Mouse (Mus musculus) B cell, adult 2 months (primary cell): ENCODE results near the gene Ppip5k2.

ENCODE experiments used
- DNase-seq, 2 experiments: peaks; one replicate each; pipeline ENCODE4 v3.0.0; 2022

Ppip5k2 gene

GRCm38 (mm10) chr1:97754392-97754791 lies 15.8 kb downstream of the Ppip5k2 start:
- DNase-seq = no peak

GRCm38 (mm10) chr1:97753216-97753615 lies 17.0 kb downstream of the Ppip5k2 start:
- no peak for DNase-seq

- DNase-seq = no peak
Observed at GRCm38 (mm10) chr1:97748163-97748562, 22.0 kb downstream of the Ppip5k2 start.

GRCm38 (mm10) chr1:97746261-97746660 lies 23.9 kb downstream of the Ppip5k2 start:
- no peak for DNase-seq

GRCm38 (mm10) chr1:97745712-97746111 lies 24.5 kb downstream of the Ppip5k2 start:
- DNase-seq = no peak

- no peak for DNase-seq
Observed at GRCm38 (mm10) chr1:97743063-97743462, 27.1 kb downstream of the Ppip5k2 start.

GRCm38 (mm10) chr1:97729339-97729738 lies 40.9 kb downstream of the Ppip5k2 start:
- DNase-seq = no peak

GRCm38 (mm10) chr1:97726730-97727129 lies 43.5 kb downstream of the Ppip5k2 start:
- DNase-seq = peak; percentile 12 to 13

GRCm38 (mm10) chr1:97718440-97718839 lies 51.8 kb downstream of the Ppip5k2 start:
- DNase-seq = no peak

GRCm38 (mm10) chr1:97714334-97714868 lies 55.8 kb downstream of the Ppip5k2 start:
- DNase-seq = no peak

- no peak for DNase-seq
Observed at GRCm38 (mm10) chr1:97710520-97710919, 59.7 kb downstream of the Ppip5k2 start.

GRCm38 (mm10) chr1:97705389-97705788 lies 64.8 kb downstream of the Ppip5k2 start:
- no peak for DNase-seq

GRCm38 (mm10) chr1:97704646-97705045 lies 65.6 kb downstream of the Ppip5k2 start:
- no peak for DNase-seq

GRCm38 (mm10) chr1:97698956-97699570 lies 71.1 kb downstream of the Ppip5k2 start:
- DNase-seq = no peak

GRCm38 (mm10) chr1:97697273-97697672 lies 72.9 kb downstream of the Ppip5k2 start:
- no peak for DNase-seq

GRCm38 (mm10) chr1:97693825-97694224 lies 76.4 kb downstream of the Ppip5k2 start:
- no peak for DNase-seq

- DNase-seq = peak; percentile 72 to 73
Observed at GRCm38 (mm10) chr1:97688756-97689155, 81.5 kb downstream of the Ppip5k2 start.

GRCm38 (mm10) chr1:97676526-97677177 lies 93.6 kb downstream of the Ppip5k2 start:
- no peak for DNase-seq

- peak in 1 of 2 experiments; percentile 12 for DNase-seq
Observed at GRCm38 (mm10) chr1:97676115-97676514, 94.1 kb downstream of the Ppip5k2 start.

- no peak for DNase-seq
Observed at GRCm38 (mm10) chr1:97672849-97673248, 97.4 kb downstream of the Ppip5k2 start.

GRCm38 (mm10) chr1:97667288-97667687 lies 102.9 kb downstream of the Ppip5k2 start:
- DNase-seq = no peak

- DNase-seq = no peak
Observed at GRCm38 (mm10) chr1:97662324-97662723, 107.9 kb downstream of the Ppip5k2 start.

GRCm38 (mm10) chr1:97661406-97662241 lies 108.6 kb downstream of the Ppip5k2 start, which contains the start of gene D1Ertd622e:
Gene D1Ertd622e (minus strand): TSS chr1:97662074.
- peak; percentile 72 to 75 for DNase-seq
